Mouse (Mus musculus) cerebellum, postnatal 36 days (tissue): ENCODE results near the gene Iqcg.

Source experiments
- DNase-seq, 2 experiments: peaks; one replicate each; pipeline ENCODE4 v3.0.0; 2021 to 2022; ENCODE audit warnings: mixed read lengths in 2 of 2

The Iqcg gene

GRCm38 (mm10) chr16:32973047-32973446 lies 83.0 kb downstream of the Iqcg start:
- DNase-seq = no peak

GRCm38 (mm10) chr16:32972535-32972934 lies 83.5 kb downstream of the Iqcg start:
- DNase-seq = no peak
